Mouse (Mus musculus) C2C12 (cell line): ENCODE results near the gene Mcoln2.

Source experiments
- CEBPB ChIP-seq: IDR thresholded peaks from one replicate; pipeline ENCODE4 v1.6.1; 2011; ENCODE audit warnings: low read depth, mild to moderate bottlenecking, control low read depth, moderate library complexity
- CTCF ChIP-seq: IDR thresholded peaks from one replicate; pipeline ENCODE4 v1.5.1; 2011; ENCODE audit not compliant: control insufficient read depth, insufficient read depth, insufficient read length
- MAX ChIP-seq: IDR thresholded peaks from one replicate; pipeline ENCODE4 v1.6.1; 2011; ENCODE audit warnings: mild to moderate bottlenecking, control low read depth
- MYOD1 ChIP-seq: IDR thresholded peaks from one replicate; pipeline ENCODE4 v1.6.1; 2011; ENCODE audit warnings: low read depth; ENCODE audit not compliant: control insufficient read depth, insufficient read length
- MYOG ChIP-seq: IDR thresholded peaks from one replicate; pipeline ENCODE4 v1.6.1; 2011; ENCODE audit not compliant: control insufficient read depth, insufficient read length; ENCODE audit errors: extremely low read depth
- USF1 ChIP-seq: IDR thresholded peaks from one replicate; pipeline ENCODE4 v1.6.1; 2011; ENCODE audit warnings: low read depth, mild to moderate bottlenecking, control low read depth, moderate library complexity

DNA sequence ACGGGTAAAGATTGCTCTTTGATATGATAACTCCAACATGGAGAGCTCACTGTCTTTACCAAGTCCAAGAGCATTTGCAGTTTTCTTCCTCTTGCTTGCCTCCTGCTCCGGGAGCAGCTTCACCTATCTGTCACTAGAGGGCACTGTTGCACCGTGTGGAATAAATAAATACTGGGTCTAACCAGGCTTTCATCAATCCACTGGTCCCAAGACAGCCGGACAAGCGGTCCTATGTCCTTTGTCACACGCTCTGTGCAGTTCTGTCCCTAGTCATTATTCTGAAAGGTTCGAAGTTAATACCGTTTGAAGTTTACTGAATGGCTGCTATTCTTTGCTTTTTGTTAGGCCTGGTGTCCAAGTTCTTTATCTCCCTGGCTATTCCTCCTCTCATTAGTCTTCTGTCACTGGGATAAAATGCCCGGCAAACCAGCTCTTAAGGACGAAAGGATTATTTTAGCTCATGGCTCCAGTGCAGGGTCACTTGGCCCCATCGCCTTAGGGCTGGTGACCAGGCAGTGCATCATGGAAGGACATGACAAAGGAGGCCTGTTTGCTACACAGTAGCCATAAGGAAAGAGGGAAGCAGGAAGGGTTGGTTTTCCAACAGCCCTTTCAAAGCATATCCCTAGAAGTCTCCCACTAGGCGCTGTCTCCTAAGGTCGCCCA is 35.5 kb downstream of the Mcoln2 start:
- TF ChIP-seq CTCF (peak; percentile 45), MAX (no peak), CEBPB (no peak), USF1 (no peak), MYOG (no peak), MYOD1 (no peak)
